Mouse (Mus musculus) cerebellum, adult 9-10 months (tissue): ENCODE measurements at regions not wholly inside any gene's neighbourhood (a gene's known extent, or its start where the extent isn't known, plus 50 kb on each side); places are given as distances from the start of the nearest gene placed in this dataset.

Experiments used
- DNase-seq: peaks from one replicate; pipeline ENCODE4 v3.0.0; 2022

DNA sequence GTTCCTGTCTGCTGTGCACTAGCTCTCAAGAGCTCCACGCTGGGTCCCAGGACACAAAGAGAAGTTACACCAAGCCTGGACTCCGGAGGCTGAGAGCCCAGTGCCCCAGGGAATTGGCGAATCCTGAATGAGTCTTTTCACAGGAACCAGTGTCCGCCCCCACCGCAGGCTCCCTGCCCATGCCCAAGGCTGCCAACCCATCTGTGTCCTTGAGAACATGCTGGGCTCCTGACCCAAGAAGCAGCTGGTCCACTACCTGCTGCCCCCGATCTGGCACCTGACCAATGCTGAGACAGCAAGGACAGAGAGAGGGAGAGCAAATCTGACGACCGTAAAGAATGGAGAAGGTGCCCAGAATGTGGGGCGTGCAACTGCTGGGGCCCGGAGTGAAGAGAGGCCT lies 85.2 kb upstream of the Cplx2 start:
- DNase-seq: peak; percentile 99

DNA sequence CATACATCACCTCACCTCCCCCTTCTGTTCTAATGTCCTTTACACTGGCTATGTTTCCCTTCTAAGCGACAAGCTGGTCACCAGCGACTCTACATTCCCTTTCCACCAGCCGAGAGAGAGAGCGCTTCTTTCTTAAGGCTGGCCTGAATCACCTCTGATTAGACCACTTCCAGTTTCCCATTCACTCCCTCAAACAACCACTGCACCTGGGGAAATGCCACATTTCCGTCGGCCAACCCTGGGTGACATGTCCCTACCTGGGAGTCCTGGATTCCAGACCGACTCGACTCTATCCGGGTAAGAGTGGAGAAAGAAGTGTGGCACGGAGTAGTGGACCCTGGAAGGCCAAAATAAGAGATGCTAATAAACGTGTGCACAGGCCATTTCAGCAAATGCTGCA lies 84.5 kb upstream of the Cplx2 start:
- no peak for DNase-seq

DNA sequence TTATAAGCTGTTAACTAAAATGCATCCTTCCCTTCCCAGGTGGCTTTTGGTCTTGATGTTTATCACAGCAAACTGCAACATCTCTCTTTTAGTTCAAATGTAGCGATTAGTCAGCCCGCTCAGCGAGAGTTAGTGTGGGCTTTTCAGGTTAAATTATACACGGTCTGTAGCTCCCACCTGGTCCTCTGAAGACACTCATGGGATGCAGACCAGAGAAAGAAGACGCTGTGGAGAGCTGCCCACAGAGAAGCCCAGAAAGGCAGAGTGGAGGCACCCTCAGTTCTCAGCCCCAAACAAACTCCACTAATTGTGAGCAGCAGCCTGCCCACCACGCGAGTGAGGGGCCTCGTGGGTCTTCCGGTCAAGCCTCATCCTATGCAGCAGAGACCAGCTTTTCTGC lies 81.1 kb upstream of the Cplx2 start:
- peak; percentile 85 for DNase-seq

DNA sequence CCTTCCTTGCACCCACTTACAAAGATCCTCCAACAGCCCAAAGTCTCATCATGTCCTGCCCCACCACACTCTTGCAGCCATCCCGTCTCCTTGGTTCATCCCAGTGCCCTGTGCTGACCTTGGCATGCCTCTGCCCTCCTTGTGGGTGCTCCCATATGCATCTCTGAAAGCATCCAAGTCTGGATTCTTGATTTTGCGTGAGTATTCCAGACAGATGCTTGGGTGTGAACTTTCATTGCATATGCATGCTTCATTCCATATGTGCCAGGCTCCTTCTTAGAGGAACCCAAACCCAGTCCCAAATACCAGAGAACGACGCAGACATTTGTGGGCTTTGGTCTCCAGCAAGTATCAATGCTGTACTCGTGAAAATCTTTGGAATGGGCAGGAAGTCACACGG lies 78.8 kb upstream of the Cplx2 start:
- DNase-seq: no peak

DNA sequence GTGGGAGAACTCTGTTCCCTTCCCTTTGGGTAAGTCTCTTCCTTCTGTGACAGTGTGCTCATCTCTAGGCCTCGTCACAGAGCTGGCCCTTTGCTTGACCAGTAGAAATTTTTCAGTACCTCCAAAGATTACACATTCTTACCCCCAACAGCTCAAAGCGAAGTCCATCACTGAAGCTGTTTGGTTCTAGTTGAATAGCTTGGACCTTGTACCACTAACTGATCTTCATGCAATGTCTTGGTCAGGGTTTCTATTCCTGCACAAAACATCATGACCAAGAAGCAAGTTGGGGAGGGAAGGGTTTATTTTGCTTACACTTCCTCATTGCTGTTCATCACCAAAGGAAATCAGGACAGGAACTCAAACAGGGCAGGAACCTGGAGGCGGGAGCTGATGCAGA lies 78.1 kb upstream of the Cplx2 start:
- no peak for DNase-seq

DNA sequence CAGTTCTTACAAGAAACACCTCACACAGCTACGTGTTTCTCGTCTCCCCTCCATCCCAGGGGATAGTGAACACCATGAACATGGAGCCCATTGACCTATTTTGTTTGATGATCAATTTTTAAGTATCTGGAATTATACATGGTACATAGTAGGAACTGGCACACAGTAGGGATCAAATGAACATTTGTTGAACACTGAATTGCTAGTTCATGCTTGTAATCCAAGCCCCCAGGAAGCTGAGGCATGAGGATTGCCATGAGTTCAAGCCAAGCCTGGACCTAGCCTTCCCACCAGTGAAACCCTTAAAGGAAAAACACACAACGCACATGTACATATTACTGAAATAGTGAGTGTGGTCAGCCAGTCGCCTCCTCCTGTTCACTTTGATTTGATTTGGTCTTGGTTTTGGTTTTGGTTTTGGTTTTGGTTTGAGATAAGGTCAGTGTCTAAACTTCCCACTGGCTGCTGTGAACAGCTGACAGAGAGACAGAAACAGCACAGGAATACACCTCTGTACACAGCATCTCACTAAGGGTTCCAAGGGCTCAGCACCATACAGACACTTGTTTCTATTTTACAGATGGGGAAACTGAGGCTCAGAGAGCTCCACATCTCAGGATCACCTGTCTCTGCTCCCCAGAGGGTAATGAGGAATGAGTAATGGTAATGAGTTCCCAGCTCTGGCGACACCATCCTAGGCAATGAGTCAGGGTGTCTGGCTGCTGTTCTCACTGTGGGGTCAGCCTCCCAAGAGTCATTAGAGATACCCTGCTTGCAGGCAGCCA lies 75.5 kb upstream of the Cplx2 start:
- DNase-seq: no peak

DNA sequence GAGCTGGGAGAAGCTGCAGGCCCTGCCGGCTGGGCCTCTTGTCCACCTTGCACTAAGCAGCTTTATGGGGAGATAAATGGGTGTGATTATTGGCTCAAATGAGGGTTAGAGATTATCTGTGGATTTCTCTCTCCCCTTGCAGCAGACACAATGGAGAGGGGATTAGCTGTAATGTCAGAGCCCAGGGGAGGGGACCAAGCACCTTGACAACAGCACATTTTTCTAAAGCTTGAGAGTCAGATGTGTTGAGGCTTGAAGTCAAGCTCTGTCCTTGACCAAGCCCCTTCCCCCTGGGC lies 74.9 kb upstream of the Cplx2 start:
- no peak for DNase-seq

DNA sequence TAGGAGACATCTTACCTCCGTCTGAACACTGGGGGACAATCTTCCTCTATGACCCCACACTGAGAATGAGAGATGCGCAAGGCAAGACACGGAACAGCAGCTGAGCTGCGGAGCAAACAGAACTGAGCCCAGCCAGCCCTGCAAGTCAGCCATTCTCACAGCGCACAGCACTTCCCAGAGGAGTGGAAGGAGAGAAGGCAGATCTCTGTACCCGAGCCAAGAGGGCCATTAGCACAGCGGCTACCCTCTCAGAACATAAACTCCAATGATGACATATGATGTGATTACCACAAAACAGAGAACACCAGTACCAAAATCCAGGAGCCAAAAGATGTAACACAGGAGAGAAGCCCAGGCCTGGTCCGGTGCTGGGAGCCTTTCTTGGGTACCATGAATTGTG lies 72.3 kb upstream of the Cplx2 start:
- no peak for DNase-seq

DNA sequence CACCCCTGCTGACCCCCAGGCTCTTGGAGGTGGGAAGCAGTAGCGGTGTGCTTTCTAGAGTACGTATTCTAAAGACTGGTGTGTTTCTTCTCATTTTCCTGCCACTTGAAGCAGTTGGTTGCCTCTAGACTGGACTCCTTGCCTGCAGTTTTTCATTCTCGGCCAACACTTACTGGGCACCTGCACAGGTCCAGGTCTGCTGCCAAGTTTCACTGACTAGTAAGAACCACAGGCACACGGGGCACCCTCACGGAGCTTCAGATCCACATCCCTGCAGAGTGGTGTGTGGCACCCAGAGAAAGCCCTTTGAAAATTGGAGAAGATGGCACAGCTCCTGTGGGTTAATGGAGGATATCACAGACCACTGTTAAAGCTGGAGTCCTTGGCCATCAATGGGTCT lies 71.9 kb upstream of the Cplx2 start:
- peak; percentile 74 for DNase-seq

DNA sequence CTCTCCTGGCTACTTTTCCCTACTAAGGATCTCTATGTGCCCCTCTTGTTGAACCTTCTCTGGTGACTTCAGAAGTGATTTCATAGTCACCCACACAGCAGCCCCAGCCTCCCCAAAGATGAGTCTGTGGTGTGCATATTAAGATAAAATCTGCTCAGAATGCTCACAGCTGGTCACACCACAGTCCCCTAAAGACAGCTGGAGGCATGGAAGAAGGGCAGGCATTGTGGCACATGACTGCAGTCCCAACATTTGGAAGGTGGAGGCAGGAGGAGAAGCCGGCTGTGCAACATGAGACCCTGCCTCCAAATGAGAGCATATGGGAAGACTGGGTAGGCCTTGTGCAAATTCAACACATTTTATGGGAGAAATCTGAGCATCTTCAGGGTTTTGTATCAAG lies 70.0 kb upstream of the Cplx2 start:
- DNase-seq: no peak

DNA sequence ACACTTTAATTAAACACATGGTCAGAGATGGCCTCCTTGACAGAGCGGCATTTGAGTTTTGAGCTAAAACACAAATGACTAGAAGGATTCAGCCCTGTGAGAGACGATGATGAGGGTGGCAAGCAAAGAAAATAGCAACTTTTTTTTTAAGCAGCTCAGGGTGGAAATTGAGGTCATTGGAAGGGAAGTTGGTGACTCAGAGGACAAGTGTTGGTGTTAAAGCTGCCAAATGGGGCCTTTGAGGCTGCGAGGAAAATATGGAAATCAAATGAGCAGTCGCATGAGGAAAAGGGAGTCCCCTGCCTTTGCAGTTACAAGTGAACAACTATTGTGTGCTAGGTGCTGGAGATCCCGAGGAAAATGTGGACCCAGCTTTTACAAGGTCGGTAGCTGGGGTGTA lies 69.5 kb upstream of the Cplx2 start:
- DNase-seq: peak; percentile 71

DNA sequence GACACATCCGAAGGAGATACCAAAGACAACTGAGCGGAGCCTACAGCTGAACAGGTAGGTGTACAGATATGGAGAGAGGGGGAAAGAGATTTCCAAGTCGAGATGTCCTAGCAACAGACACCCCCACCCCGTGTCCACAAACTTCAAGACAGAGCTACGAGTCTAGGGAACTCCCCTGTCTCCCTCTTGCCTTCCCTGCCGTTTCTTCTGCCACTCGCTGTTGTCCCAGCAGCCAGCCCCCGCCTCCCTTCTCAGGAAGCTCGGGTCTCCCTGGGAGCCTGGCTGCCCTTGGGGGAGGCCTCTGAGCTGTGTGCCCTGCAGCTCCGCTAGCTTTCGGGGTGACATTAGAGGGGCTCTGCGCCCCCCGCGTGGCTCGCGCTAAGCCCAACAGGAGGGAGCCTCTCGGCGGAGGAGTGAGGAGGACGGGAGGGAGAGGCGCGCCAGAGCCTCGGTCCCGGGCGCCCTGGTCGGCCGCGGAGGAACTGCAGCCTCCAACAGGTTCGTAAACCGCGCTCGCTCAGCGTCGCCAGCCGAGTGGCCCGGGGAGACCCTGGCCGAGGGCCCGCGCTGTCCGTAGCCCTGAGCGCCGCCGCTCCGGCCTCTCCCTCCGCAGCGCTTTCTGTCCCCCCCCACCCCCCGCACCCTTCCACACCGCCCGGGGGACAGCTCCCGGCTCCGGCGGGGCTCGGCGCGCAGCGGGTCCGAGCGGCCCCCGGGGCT lies 68.6 kb upstream of the Cplx2 start:
- DNase-seq: peak; percentile 73

DNA sequence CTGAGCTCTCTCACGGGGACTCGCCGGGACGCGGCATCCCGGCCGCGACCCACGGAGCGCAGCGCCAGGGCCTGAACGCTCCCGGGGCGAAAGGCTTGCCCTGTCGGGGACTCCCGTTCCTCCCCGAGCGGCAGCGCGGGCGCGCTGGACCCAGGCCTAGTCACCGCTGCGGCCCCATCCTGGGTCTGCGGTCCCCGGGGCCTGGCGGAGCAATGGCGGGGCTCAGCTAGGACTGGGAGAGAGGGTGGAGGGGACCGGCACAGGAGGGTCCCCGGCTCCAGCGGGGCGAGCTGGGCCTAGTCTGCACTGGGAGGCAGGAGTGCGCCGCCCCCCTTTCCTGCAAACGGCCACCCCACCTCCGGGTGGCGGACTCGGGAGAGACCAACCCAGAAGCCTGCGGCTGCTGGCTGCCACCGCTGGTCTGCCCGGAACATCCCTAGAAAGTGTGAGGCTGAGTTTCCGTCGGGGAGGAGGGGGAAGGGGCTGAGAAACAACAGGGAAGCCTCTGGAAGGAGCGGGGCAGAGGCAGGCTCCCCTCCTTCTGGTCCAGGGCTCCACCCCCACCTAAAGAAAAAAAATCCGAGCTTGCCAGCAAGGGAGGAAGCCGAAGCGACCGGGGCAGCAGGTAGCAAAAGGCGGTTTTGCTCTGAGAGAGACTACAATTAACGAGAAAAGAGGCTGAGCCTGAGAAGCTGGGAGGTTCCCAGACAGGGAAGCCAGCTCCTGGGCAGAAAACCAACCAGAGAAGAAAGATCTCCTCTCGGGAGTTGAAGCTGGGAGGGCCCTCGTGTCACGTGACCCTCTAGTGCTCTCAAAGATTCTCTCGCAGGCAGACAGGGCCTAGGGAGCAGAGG lies 67.9 kb upstream of the Cplx2 start:
- DNase-seq: peak; percentile 94

DNA sequence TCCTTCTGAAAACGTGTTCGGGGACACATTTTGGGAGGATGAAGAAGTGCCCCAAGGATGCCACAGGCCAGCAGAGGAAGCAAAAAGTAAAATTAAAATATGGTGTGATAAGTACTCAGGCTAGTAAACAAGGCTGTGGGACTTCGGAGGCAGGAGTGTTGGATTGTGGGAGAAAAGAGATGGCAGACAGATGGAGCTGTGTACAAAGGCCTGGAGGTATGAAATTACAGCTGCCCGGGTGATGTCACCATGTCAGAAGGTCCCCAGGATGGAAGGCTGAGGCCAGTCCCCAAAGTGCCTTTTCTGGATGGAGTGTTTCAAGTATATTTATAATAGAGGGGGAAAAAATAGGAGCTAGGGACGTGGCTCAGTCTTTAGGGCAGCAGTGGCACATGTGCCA lies 66.9 kb upstream of the Cplx2 start:
- peak; percentile 61 for DNase-seq

DNA sequence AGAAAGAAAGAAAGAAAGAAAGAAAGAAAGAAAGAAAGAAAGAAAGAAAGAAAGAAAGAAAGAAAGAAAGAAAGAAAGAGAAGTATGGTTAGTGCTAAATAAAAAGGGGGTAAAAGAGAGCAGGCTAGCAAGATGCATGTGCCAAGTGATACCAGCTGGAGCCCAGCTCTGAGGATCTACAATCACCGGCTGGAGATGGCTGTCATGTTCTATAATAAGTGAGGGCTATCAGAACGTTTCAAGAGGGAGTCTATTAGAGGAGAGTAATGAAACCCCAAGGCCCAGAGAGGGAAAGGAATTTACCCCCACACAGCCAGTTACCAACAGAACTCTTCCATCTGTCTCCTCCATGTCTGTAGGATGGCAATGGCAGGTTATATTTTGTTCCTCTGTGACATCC lies 62.6 kb upstream of the Cplx2 start:
- DNase-seq: no peak

DNA sequence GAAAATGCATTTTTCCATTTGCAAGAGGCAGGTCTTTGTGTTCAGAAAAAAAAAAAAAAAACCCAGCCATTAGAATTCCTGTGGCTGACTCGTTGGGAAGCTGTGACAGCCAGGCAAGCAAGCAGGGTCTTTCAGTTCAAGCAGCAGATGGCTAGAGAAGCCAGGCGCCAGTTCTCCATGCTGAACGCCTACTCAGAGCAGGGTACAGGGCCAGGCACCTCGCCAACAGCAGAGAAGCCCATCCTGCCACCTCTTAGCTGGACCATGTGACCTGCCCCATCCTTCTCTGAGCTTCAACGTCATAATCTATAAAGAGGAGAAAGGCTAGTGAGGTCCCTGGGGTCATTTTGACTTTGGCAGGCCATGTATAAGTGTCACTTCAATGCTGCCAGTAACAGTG lies 61.8 kb upstream of the Cplx2 start:
- DNase-seq: peak; percentile 92

DNA sequence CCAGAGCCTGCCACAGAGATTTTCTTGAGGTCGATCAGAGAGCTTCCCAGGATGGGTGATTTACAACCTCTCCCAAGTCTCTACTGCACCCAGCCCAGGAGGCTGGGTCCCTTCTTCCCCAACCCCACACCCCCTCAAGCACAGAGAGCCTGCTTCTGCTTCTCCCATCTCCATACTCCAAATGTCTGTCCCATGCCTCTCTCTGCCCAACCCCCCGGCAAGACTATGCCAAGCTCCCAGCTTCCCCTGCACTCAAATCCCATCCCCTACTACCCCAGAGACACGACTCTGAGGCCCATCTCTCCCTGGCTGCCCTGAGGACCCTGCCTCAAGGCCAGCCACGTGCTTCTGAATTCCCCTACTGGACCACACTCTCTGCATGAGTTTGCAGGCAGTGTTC lies 61.0 kb upstream of the Cplx2 start:
- peak; percentile 52 for DNase-seq

DNA sequence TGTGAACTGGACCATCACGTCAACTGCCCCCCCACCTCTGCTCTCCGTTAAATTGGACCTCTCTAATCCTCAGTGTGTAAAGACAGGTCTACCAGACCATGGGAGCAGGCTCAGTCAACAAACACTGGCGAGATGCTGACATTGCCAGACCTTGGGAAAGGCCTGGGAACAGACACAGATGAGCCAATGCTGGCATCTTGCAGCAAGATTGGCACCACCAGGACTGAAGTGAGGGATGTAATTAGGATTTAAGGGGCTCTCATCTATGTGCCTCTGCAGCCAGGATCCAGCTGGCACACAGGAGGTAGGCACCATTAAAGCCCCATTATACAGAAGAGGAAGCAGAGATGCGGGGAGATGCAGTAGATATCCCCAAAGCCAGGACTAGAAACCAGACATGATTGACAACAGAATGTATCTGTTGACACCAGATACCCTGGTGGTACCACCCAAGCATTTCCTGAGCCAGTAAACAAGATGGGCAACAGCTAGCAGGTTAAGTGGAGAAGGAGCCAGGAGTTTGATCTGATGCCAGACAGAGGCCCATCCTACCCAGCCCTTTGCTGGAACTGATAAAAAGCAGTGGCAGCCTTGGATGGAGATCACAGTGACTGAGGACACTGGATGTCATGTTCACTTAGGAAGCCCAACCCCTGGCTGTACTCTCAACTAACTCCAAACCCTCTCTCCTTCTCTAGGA lies 59.7 kb upstream of the Cplx2 start:
- peak; percentile 41 for DNase-seq

DNA sequence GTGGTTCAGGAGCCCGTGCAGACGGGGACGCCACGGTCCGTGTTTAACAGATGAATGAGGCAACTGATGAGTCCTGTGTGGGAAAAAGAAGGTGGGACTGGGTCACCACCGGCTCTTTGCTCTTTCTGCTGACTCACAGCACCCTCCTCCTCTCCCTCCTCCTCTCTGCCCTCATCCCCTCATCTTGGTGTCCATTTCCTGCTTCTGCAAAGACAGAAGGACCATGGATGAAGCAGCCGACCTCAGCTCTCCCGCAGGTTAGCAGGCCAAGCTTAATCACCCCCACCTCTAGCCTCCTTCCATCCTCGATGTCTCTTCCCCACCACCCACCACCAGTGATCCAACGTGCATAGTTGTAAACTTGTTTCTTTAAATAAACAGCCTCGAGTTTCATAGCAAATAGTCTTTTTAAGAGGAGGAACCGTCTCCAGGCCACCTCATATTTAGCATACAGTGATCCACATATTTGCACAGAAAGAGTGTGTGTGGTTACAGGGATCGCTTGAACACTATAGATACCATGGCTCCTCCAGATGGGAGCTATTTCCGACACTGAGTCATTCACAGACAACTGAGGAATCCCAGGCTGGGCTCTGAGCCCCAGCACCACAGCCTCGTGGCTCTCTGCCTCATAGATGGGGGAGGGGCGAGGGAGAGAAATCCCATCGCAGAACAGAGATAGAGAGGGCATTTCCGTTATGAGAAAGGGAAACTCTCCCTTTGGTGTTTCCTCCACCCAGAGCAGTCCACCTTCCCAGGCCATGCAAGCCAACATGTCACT lies 58.6 kb upstream of the Cplx2 start:
- peak; percentile 65 for DNase-seq

DNA sequence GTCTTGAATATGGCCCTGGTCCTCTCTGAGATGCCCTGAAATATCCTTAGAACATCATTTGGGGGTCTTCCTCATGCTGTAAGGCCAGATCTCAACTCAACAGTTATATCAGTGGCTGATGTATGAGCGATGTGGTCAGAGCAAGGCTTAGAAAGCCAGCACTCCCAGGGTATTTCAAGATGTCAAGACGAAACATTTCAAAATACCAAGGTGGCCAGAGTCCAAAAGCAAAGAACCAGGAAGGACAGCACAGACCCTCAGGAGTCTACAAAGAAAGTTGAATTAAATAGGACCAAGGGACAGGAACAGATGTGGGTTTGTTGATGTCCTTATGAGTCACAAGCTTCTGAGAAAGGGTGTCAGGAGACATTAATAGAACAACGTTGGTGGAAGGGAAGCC lies 55.8 kb upstream of the Cplx2 start:
- DNase-seq: peak; percentile 40

DNA sequence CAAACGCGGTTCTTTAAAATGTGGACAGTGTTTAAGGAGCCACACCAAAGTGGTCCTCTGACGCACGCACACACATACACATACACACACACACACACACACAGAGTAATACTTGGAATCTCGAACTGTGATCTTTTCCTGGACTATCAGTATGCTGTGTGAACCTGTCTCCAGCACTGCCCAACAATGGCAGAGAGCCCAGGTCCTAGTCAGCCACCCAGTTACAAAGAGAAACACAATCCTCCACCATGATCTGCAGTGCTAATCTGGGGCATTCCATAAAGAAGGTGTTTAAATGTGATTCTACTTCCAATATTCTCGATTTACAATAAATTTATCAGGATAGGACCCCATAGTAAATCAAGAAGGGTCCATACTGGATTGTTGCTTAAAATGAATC lies 54.2 kb upstream of the Cplx2 start:
- DNase-seq: no peak

DNA sequence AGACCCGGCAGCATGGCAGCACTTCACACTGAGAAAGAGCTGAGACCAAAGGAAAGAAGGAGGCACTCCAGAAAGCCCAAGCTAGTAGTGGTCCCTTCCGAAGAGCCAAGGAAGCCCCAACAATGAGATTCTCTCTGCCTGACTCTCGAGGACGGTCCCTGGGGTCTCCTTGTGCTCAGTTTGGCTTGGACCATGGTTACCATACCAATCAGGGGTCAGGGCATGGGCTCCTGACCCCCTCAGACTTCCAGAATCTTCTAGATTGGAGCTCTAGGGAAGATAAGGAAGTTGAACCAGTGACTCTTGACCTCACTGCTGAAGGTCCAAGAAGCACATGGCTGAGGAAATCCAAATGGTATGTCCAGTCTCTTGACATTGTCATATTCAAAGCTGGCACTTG lies 53.0 kb upstream of the Cplx2 start:
- no peak for DNase-seq

DNA sequence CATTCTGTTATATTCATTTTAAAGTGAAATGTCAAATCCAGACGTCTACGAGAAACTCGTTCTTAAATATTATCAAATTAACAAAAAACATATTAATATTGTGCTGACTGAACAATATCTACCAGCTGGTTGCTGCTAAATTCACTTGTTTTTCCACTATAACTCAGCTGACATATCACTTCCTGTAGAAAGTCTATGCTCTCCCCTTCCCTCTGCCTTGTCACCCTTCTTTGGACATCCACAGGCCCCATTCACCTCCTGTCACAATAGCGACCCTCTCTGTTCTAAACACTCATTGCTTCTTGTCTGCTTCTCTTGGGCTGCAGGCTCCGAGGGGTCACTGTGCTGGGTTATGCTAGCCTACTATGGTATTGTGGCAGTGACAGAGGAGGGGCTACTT lies 52.5 kb upstream of the Cplx2 start:
- DNase-seq: no peak
